Mouse (Mus musculus): ENCODE results near the gene Uaca.

DNA sequence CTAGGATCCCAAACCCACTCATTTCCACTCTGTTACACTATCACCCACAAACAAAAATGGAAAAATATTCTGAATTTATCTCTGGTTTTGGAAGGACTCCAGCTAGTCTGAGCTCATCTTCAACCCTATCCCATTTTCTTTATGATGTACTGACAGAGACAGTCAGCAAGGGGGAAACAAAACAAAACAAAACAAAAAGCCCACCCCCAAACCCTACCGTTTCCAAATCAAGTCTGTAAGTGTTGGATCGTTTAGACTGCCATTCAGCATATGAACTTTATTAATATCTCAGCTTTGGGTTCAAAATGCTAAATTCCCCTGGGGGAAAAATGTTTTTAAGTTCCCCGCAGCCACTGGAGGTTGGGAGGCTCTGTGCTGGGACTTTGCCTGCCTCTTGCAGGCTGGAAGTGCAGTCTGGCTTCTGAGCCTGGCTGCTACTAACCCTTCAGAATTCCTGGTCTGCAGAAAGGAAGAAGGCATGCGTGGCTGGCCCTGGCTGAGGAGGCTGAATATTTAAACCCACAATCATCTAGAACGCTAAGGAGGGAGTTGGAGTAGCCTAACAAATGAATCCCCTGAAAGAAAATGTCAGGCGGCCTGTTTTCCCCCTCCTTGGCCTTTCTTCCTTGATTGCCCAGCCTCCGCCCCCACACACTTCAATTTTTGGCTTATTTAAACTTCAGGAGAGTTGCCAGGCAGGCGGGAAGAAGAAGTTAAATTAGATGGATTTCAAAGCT is 125.8 kb downstream of the Uaca start:
- TF ChIP-seq CTCF (IDR thresholded peaks at IDR 0.05; ENCODE audit: extremely low read depth, insufficient read depth, insufficient read length, insufficient replicate concordance), result no peak
- no peak for TF ChIP-seq POLR2A (IDR thresholded peaks at IDR 0.05; ENCODE audit: low read depth, low read length)
